Mouse (Mus musculus) adipocyte (in vitro differentiated cells): ENCODE results near the gene Trappc3.
A peak's percentile ranks its signal among the peaks of the same experiment; 100 is the strongest.

Experiments used
- DNase-seq: peaks from one replicate; pipeline ENCODE4 v3.0.0-alpha.2; 2016; ENCODE audit warnings: low spot score

Trappc3 gene

GRCm38 (mm10) chr4:126313202-126313601 lies 51.1 kb downstream of the Trappc3 start:
- DNase-seq, result no peak

- peak; percentile 35 for DNase-seq
These were observed 52.3 kb downstream of the Trappc3 start for GRCm38 (mm10) chr4:126314393-126314792.

- DNase-seq, result peak; percentile 57
These were observed 53.8 kb downstream of the Trappc3 start for GRCm38 (mm10) chr4:126315931-126316330.

GRCm38 (mm10) chr4:126316443-126317040 lies 54.4 kb downstream of the Trappc3 start:
- no peak for DNase-seq

- DNase-seq, result no peak
These were observed 57.7 kb downstream of the Trappc3 start for GRCm38 (mm10) chr4:126319806-126320205.

GRCm38 (mm10) chr4:126321111-126321853 lies 59.2 kb downstream of the Trappc3 start, which contains the start of gene Adprhl2:
Adprhl2 (minus strand) TSS chr4:126321703.
- DNase-seq, result peak; percentile 95

GRCm38 (mm10) chr4:126321854-126322511 lies 59.9 kb downstream of the Trappc3 start:
- DNase-seq, result no peak

- DNase-seq, result no peak
These were observed 60.5 kb downstream of the Trappc3 start for GRCm38 (mm10) chr4:126322646-126323045.

GRCm38 (mm10) chr4:126324861-126325260 lies 62.7 kb downstream of the Trappc3 start:
- no peak for DNase-seq

GRCm38 (mm10) chr4:126325281-126325861 lies 63.2 kb downstream of the Trappc3 start, which contains the start of gene Tekt2:
Tekt2 (minus strand) TSS chr4:126325688.
- DNase-seq, result no peak
